Mouse (Mus musculus) cerebellum, adult 2 months (tissue): ENCODE measurements around the gene Tax1bp1.

Experiments
- CTCF ChIP-seq: fragments of 200-500 bp; IDR thresholded peaks from 2 replicates; pipeline ENCODE4 v1.5.1; 2011; ENCODE audit warnings: low read depth, mild to moderate bottlenecking, control low read depth, low read length, moderate library complexity, borderline replicate concordance; ENCODE audit not compliant: insufficient read depth
- POLR2A ChIP-seq: fragments of 200-500 bp; IDR thresholded peaks from 2 replicates; pipeline ENCODE4 v1.6.1; 2011; ENCODE audit warnings: low read length, control low read depth, borderline replicate concordance; ENCODE audit not compliant: insufficient read depth

DNA sequence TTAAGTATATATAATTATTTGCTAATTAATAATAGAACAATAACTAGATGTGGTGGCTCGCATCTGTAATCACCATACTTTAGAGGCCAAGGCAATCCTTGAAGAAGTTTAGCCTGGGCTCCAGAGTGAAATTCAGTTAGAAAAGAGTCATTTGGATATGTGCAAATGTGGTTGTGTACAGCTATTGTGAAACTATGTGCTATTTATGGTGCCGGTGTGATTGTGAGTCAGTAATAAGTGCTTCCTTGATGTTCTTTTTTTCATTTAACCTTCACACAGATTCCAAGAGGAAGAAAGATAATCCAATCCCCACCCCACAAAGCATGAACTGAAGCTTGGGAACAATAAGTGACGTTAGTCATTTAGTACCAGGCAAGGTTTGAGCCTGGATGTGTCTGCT lies 30.9 kb upstream of the Tax1bp1 start:
- TF ChIP-seq CTCF, result no peak
- no peak for TF ChIP-seq POLR2A
